Mouse (Mus musculus): ENCODE data around the gene Vpreb1.
A peak's percentile ranks its signal among the peaks of the same experiment; 100 is the strongest.
"Not testable (repeated sequence)": the region's sequence is repeated elsewhere in the genome, so short reads cannot be mapped to it uniquely, and the experiment has no call there.

Gene Vpreb1

GRCm38 (mm10) chr16:16870617-16871331, at the start of gene Vpreb1, which contains the start of gene Top3b:
Gene Vpreb1, minus strand, starts transcription at chr16:16870843.
Gene Top3b, plus strand, starts transcription at chr16:16870736.
- peak; percentile 82 to 87 for DNase-seq

- DNase-seq: no peak
Observed at GRCm38 (mm10) chr16:16918441-16919117, 47.9 kb upstream of the Vpreb1 start.

GRCm38 (mm10) chr16:16913440-16913839, 42.8 kb upstream of the Vpreb1 start:
- DNase-seq: no peak

- DNase-seq: peak; percentile 71 to 80
Observed at GRCm38 (mm10) chr16:16911641-16912597, 41.3 kb upstream of the Vpreb1 start.

GRCm38 (mm10) chr16:16907799-16908198, 37.2 kb upstream of the Vpreb1 start:
- no peak for DNase-seq

GRCm38 (mm10) chr16:16903188-16903587, 32.5 kb upstream of the Vpreb1 start:
- no peak for DNase-seq

- DNase-seq: no peak
Observed at GRCm38 (mm10) chr16:16902329-16902728, 31.7 kb upstream of the Vpreb1 start.

- DNase-seq: no peak
Observed at GRCm38 (mm10) chr16:16897056-16897584, 26.5 kb upstream of the Vpreb1 start.

GRCm38 (mm10) chr16:16896382-16897055, 25.9 kb upstream of the Vpreb1 start, which contains the start of gene Ppm1f:
Gene Ppm1f, plus strand, starts transcription at chr16:16896469.
- DNase-seq: peak; percentile 93 to 97

- DNase-seq: no peak
Observed at GRCm38 (mm10) chr16:16896015-16896381, 25.4 kb upstream of the Vpreb1 start.

- DNase-seq: no peak
Observed at GRCm38 (mm10) chr16:16892366-16892765, 21.7 kb upstream of the Vpreb1 start.

GRCm38 (mm10) chr16:16888341-16888740, 17.7 kb upstream of the Vpreb1 start:
- DNase-seq: no peak

GRCm38 (mm10) chr16:16879025-16879424, 8.4 kb upstream of the Vpreb1 start:
- DNase-seq: no peak

GRCm38 (mm10) chr16:16870241-16870616, 414 bp downstream of the Vpreb1 start:
- DNase-seq: no peak

- no peak for DNase-seq
Observed at GRCm38 (mm10) chr16:16865696-16866561, 4.7 kb downstream of the Vpreb1 start.

- DNase-seq: no peak
Observed at GRCm38 (mm10) chr16:16865217-16865616, 5.4 kb downstream of the Vpreb1 start.

- DNase-seq: no peak
Observed at GRCm38 (mm10) chr16:16863978-16864377, 6.7 kb downstream of the Vpreb1 start, which contains the start of gene Igll1. Gene Igll1, minus strand, starts transcription at chr16:16863985.

- no peak for DNase-seq
Observed at GRCm38 (mm10) chr16:16862288-16862687, 8.4 kb downstream of the Vpreb1 start.

- no peak for DNase-seq
Observed at GRCm38 (mm10) chr16:16856731-16857476, 13.7 kb downstream of the Vpreb1 start.

- not testable (repeated sequence) for DNase-seq
Observed at GRCm38 (mm10) chr16:16856054-16856453, 14.6 kb downstream of the Vpreb1 start.
